Mouse (Mus musculus): ENCODE results near the gene Phc2.

- TF ChIP-seq GATA1 (IDR thresholded peaks at IDR 0.05; ENCODE audit: borderline replicate concordance, low read length) (no peak), FLI1 (IDR thresholded peaks at IDR 0.05; ENCODE audit: low read length) (no peak)
Measured at GRCm38 (mm10) chr4:128695149-128695548, 40.6 kb downstream of the Phc2 start.

Measured in megakaryocyte, embryonic 14.5 days (primary cell).